Mouse (Mus musculus): ENCODE data around the gene Arhgef3.
"Not testable (repeated sequence)": the region's sequence is repeated elsewhere in the genome, so short reads cannot be mapped to it uniquely, and the experiment has no call there.

Gene Arhgef3

DNA sequence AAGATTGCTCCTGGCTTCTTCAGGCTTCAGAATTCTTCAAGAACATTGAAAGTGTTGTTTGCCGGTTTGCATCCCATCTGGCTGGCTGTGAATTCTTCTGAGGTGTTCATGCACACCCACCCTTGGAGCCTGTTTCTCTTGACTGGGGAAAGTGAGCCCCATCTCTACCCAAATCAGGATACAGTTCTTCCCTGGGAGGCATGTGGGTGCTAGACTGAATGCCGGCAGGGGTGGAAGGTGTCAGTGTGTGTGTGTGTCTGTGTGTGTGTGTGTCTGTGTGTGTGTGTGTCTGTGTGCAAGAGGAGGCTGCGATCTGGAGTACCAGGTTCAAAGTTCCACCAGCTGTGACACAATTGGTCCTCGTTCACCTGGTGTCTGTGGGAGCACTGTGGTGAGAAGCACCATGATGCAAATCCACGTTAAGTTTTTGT is 114.3 kb downstream of the Arhgef3 start:
- no peak for DNase-seq (ENCODE audit: inconsistent age in 2 of 2, low spot score in 1 of 2)

DNA sequence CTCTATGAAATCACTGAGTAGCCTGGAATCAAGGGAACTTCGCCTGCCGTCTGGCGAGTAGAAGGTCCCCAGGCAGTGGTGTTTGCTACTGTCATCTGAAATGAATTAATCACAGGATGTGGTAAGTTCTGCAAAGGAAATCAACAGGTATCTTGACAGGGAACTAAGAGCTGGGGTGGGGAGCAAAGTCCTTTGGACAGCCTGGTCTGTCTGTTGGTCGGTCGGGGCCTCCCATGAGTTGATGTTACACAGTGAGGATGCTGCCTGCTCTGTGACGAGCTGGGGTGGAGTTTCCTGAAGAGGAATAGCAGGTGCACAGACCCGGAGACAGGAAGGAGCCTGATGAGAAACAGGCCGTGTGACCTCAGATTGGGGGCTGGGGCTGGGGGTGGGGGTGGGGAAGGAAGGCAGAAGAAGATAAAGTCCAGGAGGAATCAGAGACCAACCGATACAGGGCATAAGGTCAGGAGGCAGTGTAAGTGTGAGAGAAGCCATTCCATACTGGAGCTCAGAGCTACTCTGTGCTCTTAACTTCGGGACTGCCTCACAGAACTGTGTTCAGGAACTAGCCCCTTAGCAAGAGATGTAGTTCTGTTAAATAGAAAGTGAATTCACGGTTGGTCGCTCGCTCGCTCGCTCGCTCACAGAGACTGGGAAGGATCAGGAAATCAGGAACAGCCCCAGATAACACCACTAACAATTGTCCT is 114.9 kb downstream of the Arhgef3 start:
- DNase-seq (ENCODE audit: inconsistent age in 2 of 2, low spot score in 1 of 2): no peak

DNA sequence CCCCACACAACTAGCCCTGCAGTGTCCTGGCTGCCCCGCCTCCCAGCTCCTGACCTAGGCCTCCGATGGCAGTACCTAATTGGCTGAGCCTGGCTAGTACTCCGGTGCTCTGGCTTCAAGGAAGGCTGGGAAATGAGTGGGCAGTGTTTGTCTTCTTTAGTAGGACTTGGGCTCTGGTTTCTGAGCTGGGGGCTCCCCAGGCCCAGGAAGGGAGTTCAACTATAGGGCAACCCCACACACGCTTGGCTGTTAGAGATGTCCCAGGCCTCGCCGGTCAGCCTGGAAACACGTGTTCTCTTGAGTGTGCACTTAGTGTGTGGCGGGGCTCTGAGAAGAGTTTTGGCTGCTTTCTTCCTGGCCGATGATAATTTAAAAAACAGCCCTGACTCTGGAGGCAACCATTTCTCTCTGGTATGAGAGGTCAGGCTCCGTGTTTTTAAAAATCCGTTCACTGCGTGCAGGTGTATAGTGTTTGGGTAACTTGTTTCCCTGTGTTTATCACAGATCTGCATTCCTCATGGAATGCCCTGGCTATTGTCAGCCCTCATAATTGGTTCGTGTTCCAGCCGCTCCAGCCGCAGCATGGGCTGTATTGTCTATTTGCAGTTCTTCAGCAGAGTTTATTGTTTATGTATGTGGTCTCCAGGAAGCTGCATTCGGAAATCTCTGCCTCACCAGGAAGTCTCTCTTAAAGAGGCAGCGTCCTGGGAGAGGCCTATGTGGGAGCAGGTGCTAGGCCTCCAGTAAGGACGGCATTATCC is 115.7 kb downstream of the Arhgef3 start:
- DNase-seq (ENCODE audit: inconsistent age in 2 of 2, low spot score in 1 of 2): no peak

- no peak for DNase-seq (ENCODE audit: inconsistent age in 2 of 2, low spot score in 1 of 2)
Observed at GRCm38 (mm10) chr14:27231506-27231905, 116.8 kb downstream of the Arhgef3 start.

DNA sequence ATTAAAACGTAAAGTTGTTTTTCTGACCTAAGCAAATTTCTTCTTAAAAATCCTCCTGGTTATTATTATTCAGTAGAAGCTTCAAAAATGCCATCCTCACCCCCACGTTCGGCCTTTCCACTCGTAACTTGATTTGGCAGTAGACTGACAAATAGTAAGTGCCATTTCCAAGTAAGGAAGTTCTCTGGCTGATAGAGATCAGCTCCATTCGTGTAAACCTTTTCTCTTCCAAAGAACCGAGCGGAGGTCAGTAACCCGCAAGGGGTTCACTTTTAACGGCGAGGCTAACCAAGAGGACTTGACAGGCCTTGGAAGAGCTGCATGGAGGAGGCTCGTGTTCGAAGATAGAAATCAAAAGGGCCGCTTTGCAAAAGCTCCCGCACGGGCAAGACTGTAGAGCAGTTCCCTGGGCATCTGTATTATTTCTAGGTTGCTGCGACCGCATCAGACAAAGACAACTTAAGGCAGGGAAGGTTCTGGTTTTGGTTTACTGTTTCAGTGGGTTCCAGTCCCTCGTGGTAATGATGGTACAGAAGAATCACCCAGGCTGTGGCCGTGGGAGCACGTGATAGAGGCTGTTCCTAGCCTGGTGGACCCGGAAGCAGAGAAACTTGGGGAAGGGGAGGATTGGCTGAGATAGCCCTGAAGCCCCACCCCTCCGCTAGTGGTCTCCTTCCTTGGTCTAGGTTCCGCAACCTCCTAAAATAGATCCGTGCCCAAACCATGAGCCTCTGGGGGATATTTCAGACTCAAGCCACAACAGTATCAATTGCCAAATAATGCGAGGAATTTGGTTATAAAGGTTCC is 117.5 kb downstream of the Arhgef3 start:
- no peak for DNase-seq (ENCODE audit: inconsistent age in 2 of 2, low spot score in 1 of 2)

- DNase-seq (ENCODE audit: inconsistent age in 2 of 2, low spot score in 1 of 2): no peak
Observed at GRCm38 (mm10) chr14:27233056-27233455, 118.4 kb downstream of the Arhgef3 start.

- no peak for DNase-seq (ENCODE audit: inconsistent age in 2 of 2, low spot score in 1 of 2)
Observed at GRCm38 (mm10) chr14:27233656-27234055, 119.0 kb downstream of the Arhgef3 start.

- peak in 1 of 2 experiments; percentile 69 for DNase-seq (ENCODE audit: inconsistent age in 2 of 2, low spot score in 1 of 2)
Observed at GRCm38 (mm10) chr14:27234270-27234840, 119.7 kb downstream of the Arhgef3 start.

- no peak for DNase-seq (ENCODE audit: inconsistent age in 2 of 2, low spot score in 1 of 2)
Observed at GRCm38 (mm10) chr14:27235897-27236553, 121.3 kb downstream of the Arhgef3 start.

GRCm38 (mm10) chr14:27237522-27238187 is 123.0 kb downstream of the Arhgef3 start:
- peak; percentile 57 to 79 for DNase-seq (ENCODE audit: inconsistent age in 2 of 2, low spot score in 1 of 2)

- no peak for DNase-seq (ENCODE audit: inconsistent age in 2 of 2, low spot score in 1 of 2)
Observed at GRCm38 (mm10) chr14:27238600-27239118, 124.0 kb downstream of the Arhgef3 start.

GRCm38 (mm10) chr14:27239551-27240091 is 124.9 kb downstream of the Arhgef3 start:
- no peak for DNase-seq (ENCODE audit: inconsistent age in 2 of 2, low spot score in 1 of 2)

DNA sequence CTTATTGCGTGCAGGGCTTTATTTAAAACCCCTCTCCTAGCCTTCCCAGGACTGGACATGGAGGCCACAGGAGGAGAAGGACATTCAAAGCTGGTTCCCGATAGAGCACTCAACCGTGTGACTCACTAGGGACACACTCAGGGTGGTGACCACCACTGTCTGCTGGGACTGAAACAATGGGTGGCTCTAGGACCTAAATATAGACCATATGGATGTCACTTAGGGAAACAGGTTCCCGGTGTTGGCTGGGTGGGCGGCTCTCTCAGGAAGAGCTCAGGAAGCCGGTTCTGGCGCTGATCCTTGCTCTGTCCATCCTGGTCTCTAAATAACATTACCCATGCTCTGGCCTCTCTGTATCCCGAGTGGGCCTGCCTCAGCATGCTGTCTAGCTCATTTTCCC is 127.6 kb downstream of the Arhgef3 start:
- DNase-seq (ENCODE audit: inconsistent age in 2 of 2, low spot score in 1 of 2): peak; percentile 43 to 66

DNA sequence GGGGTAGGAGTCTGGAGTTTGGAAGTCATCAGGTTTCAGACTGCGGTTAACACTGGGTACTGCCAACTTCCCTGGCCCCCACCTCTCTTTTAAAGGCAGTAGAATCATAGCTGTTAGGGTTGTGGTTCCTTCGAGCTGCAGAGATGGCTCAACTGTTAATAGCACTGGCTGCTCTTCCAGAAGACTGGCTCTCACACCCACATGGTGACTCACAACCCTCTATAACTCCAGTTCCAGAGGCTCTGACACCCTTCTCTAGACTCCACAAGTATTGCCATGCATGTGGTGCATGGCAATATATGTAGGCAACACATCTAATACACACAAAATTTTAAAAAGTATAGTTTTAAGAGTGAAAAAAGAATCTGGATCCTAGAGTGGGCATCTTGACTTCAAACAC is 128.1 kb downstream of the Arhgef3 start:
- no peak for DNase-seq (ENCODE audit: inconsistent age in 2 of 2, low spot score in 1 of 2)

GRCm38 (mm10) chr14:27243585-27243984 is 128.9 kb downstream of the Arhgef3 start:
- no peak for DNase-seq (ENCODE audit: inconsistent age in 2 of 2, low spot score in 1 of 2)

DNA sequence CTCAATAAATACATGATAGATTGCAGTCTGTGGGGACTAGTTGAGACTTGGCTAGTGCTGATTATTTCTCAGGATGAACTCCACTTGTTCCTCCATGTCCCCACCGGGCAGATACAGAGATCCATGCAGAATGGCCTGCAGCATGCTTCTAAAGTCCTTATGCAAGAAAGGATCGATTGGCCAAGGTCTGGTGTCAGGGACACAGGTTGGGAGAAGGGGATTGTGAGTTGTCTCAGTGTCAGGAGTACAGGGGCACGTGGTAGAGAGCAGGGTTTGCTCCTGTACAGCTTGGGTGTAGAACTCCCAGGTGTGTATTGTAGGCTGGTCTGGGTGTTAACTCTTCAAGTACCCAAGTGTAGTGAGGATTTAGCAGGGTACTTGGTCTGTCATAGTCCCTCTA is 130.2 kb downstream of the Arhgef3 start:
- DNase-seq (ENCODE audit: inconsistent age in 2 of 2, low spot score in 1 of 2): peak in 1 of 2 experiments; percentile 68

DNA sequence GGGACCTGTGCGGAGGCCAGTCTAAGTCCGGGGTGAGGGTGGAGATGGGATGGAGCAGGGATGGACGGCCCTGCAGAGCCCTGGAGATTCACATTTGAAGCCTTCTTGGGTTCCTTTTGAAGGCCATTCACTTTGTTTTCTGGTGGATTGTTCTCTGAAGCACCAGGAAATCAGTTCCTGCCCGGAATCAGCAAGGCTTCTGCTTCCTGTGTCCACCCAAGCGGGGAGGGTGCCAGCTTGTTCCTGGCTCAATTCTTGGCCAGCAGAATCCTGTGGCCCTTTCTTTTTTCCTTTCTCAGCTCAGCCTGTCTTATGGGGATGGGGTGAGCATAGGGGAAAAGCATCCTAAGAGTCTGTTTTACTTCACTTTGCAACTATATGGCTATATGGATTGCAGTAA is 131.7 kb downstream of the Arhgef3 start:
- no peak for DNase-seq (ENCODE audit: inconsistent age in 2 of 2, low spot score in 1 of 2)

DNA sequence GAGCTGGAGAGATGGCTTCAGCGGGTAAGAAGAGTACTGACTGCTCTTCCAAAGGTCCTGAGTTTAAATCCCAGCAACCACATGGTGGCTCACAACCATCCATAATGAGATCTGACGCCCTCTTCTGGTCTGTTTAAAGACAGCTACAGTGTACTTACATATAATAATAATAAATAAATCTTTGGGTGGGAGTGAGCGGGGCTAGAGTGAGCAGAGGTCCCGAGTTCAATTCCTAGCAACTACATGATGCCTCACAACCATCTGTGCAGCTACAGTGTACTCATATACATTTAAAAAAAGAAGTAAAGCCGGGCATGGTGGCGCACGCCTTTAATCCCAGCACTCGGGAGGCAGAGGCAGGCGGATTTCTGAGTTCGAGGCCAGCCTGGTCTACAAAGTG is 132.2 kb downstream of the Arhgef3 start:
- DNase-seq (ENCODE audit: inconsistent age in 2 of 2, low spot score in 1 of 2): not testable (repeated sequence)

DNA sequence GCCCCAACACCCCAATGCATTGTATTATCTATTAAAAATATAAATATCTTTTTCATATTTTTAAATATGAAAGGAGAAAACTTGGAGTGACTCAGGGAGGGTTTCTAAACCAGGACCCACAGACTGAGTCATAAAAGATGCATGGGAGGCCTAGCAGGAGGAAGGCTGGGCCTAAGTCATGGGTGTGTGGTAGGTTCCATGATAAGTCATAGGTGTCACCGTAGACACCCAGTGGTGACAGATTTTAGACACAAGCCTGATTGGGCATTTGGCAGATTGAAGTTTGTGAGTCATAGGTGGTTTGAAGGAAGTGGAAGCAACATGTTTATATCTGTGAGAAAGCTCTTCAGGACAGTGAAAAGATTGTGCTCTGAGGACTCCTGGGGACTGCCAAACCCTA is 134.4 kb downstream of the Arhgef3 start:
- DNase-seq (ENCODE audit: inconsistent age in 2 of 2, low spot score in 1 of 2): no peak
